Mouse (Mus musculus): ENCODE data around the gene Zfp488. TPM values are rescaled to one million over a fixed set of nuclear protein-coding genes. Genes with fewer than 3 reads are reported as not detected.
A peak's percentile ranks its signal among the peaks of the same experiment; 100 is the strongest.

The Zfp488 gene
- total and polyA plus RNA-seq, 2 experiments from 2014 or later = not detected

GRCm38 (mm10) chr14:33942222-33942621 lies 36.3 kb downstream of the Zfp488 start:
- Histone ChIP-seq H3K4me2 (ENCODE audit: low read depth, low read length) (no peak overlapping the region), H3K36me3 (replicated peaks; ENCODE audit: control insufficient read depth, insufficient read depth, low read length) (no peaks in the 10 kb centered on the region), H3K9me3 (replicated peaks; ENCODE audit: control insufficient read depth, low read length) (no peaks in the 10 kb centered on the region), H3K27me3 (ENCODE audit: control insufficient read depth, insufficient read depth, low read length) (0 out of 2 replicates have a peak, but pooled peaks cover 2% of the 10 kb centered on the region), H3K4me3 (ENCODE audit: low read depth, low read length) (no peak overlapping the region), H3K27ac (ENCODE audit: low read depth) (no peak overlapping the region), H3K9ac (replicated peaks; ENCODE audit: low read depth, low read length) (no peak overlapping the region), H3K4me1 (ENCODE audit: control insufficient read depth, insufficient read depth) (no peaks in the 10 kb centered on the region)
- no peak for TF ChIP-seq EP300 (IDR thresholded peaks at IDR 0.05; ENCODE audit: low read depth)
- no peak for TF ChIP-seq CTCF (IDR thresholded peaks at IDR 0.05; ENCODE audit: low read depth)
- 71% methylated on average over 5 of the region's 5 CpGs for WGBS
- ATAC-seq (ENCODE audit: insufficient read depth, low read depth) (no peak), DNase-seq (ENCODE audit: low spot score) (no peak)

- Histone ChIP-seq H3K9ac (replicated peaks; ENCODE audit: low read depth, low read length) (no peak within 1 kb of the TSS), H3K36me3 (replicated peaks; ENCODE audit: control insufficient read depth, insufficient read depth, low read length) (no peaks in the 10 kb centered on the region), H3K27ac (ENCODE audit: low read depth) (no peak within 1 kb of the TSS), H3K27me3 (ENCODE audit: control insufficient read depth, insufficient read depth, low read length) (0 out of 2 replicates have a peak, but pooled peaks cover 5% of the 10 kb centered on the region), H3K4me3 (ENCODE audit: low read depth, low read length) (no peak within 1 kb of the TSS), H3K9me3 (replicated peaks; ENCODE audit: control insufficient read depth, low read length) (no peaks in the 10 kb centered on the region), H3K4me2 (ENCODE audit: low read depth, low read length) (no peak within 1 kb of the TSS), H3K4me1 (ENCODE audit: control insufficient read depth, insufficient read depth) (no peaks in the 10 kb centered on the region)
- TF ChIP-seq EP300 (IDR thresholded peaks at IDR 0.05; ENCODE audit: low read depth) (no peak), CTCF (IDR thresholded peaks at IDR 0.05; ENCODE audit: low read depth) (no peak)
- peak; percentile 28; the same call in 1 of the 2 replicates for ATAC-seq (ENCODE audit: insufficient read depth, low read depth)
- WGBS = 22% methylated on average over 8 of the region's 8 CpGs
- no peak for DNase-seq (ENCODE audit: low spot score)
These were observed 37.8 kb downstream of the Zfp488 start, which contains the start of gene Gdf2 for GRCm38 (mm10) chr14:33940739-33941138. Gdf2 (plus strand) TSS chr14:33941039.

- TF ChIP-seq CTCF (IDR thresholded peaks at IDR 0.05; ENCODE audit: low read depth) (peak; percentile 87), EP300 (IDR thresholded peaks at IDR 0.05; ENCODE audit: low read depth) (no peak)
- no peak overlapping the region for H3K27ac ChIP-seq (ENCODE audit: low read depth)
- H3K27me3 ChIP-seq (ENCODE audit: control insufficient read depth, insufficient read depth, low read length) = 0 out of 2 replicates have a peak, but pooled peaks cover 8% of the 10 kb centered on the region
- peak overlapping the region; percentile 44 for H3K4me2 ChIP-seq (ENCODE audit: low read depth, low read length)
- H3K9me3 ChIP-seq (replicated peaks; ENCODE audit: control insufficient read depth, low read length) = no peaks in the 10 kb centered on the region
- no peak overlapping the region for H3K9ac ChIP-seq (replicated peaks; ENCODE audit: low read depth, low read length)
- ATAC-seq (ENCODE audit: insufficient read depth, low read depth) = peak; percentile 59
- H3K36me3 ChIP-seq (replicated peaks; ENCODE audit: control insufficient read depth, insufficient read depth, low read length) = no peaks in the 10 kb centered on the region
- 29% methylated on average over 9 of the region's 9 CpGs for WGBS
- H3K4me1 ChIP-seq (ENCODE audit: control insufficient read depth, insufficient read depth) = no peaks in the 10 kb centered on the region
- DNase-seq (ENCODE audit: low spot score) = peak; percentile 63
- peak overlapping the region; percentile 20; the same call in 1 of the 2 replicates for H3K4me3 ChIP-seq (ENCODE audit: low read depth, low read length)
These were observed 39.4 kb downstream of the Zfp488 start for GRCm38 (mm10) chr14:33939117-33939516.

GRCm38 (mm10) chr14:33933778-33934317 lies 44.7 kb downstream of the Zfp488 start:
- H3K4me1 ChIP-seq (ENCODE audit: control insufficient read depth, insufficient read depth) = no peaks in the 10 kb centered on the region
- no peaks in the 10 kb centered on the region for H3K36me3 ChIP-seq (replicated peaks; ENCODE audit: control insufficient read depth, insufficient read depth, low read length)
- WGBS = 29% methylated on average over 5 of the region's 5 CpGs
- no peak for DNase-seq (ENCODE audit: low spot score)
- peaks cover 37% of the 10 kb centered on the region for H3K27me3 ChIP-seq (ENCODE audit: control insufficient read depth, insufficient read depth, low read length)
- H3K4me2 ChIP-seq (ENCODE audit: low read depth, low read length) = no peak overlapping the region
- no peak for TF ChIP-seq EP300 (IDR thresholded peaks at IDR 0.05; ENCODE audit: low read depth)
- TF ChIP-seq CTCF (IDR thresholded peaks at IDR 0.05; ENCODE audit: low read depth) = peak; percentile 59
- no peak overlapping the region for H3K9ac ChIP-seq (replicated peaks; ENCODE audit: low read depth, low read length)
- no peak for ATAC-seq (ENCODE audit: insufficient read depth, low read depth)
- H3K9me3 ChIP-seq (replicated peaks; ENCODE audit: control insufficient read depth, low read length) = no peaks in the 10 kb centered on the region
- H3K27ac ChIP-seq (ENCODE audit: low read depth) = no peak overlapping the region
- H3K4me3 ChIP-seq (ENCODE audit: low read depth, low read length) = no peak overlapping the region

- no peak overlapping the region for H3K4me3 ChIP-seq (ENCODE audit: low read depth, low read length)
- no peak for TF ChIP-seq EP300 (IDR thresholded peaks at IDR 0.05; ENCODE audit: low read depth)
- peak; percentile 53 for TF ChIP-seq CTCF (IDR thresholded peaks at IDR 0.05; ENCODE audit: low read depth)
- no peak overlapping the region for H3K27ac ChIP-seq (ENCODE audit: low read depth)
- DNase-seq (ENCODE audit: low spot score) (no peak), ATAC-seq (ENCODE audit: insufficient read depth, low read depth) (no peak)
- H3K27me3 ChIP-seq (ENCODE audit: control insufficient read depth, insufficient read depth, low read length) = peaks cover 37% of the 10 kb centered on the region
- H3K9ac ChIP-seq (replicated peaks; ENCODE audit: low read depth, low read length) = no peak overlapping the region
- no peaks in the 10 kb centered on the region for H3K4me1 ChIP-seq (ENCODE audit: control insufficient read depth, insufficient read depth)
- no peaks in the 10 kb centered on the region for H3K9me3 ChIP-seq (replicated peaks; ENCODE audit: control insufficient read depth, low read length)
- H3K36me3 ChIP-seq (replicated peaks; ENCODE audit: control insufficient read depth, insufficient read depth, low read length) = no peaks in the 10 kb centered on the region
- H3K4me2 ChIP-seq (ENCODE audit: low read depth, low read length) = no peak overlapping the region
- WGBS = 53% methylated on average over 10 of the region's 10 CpGs
These were observed 45.4 kb downstream of the Zfp488 start for GRCm38 (mm10) chr14:33932935-33933703.

All from heart, postnatal 0 days (tissue).